Mouse (Mus musculus) lung, adult 18-20 months (tissue): ENCODE measurements at regions not wholly inside any gene's neighbourhood (a gene's known extent, or its start where the extent isn't known, plus 50 kb on each side); places are given as distances from the start of the nearest gene placed in this dataset.
A peak's percentile ranks its signal among the peaks of the same experiment; 100 is the strongest.
"Not testable (repeated sequence)": the region's sequence is repeated elsewhere in the genome, so short reads cannot be mapped to it uniquely, and the experiment has no call there.

Source experiments
- DNase-seq, 2 experiments: peaks; one replicate each; pipeline ENCODE4 v3.0.0; 2022; ENCODE audit warnings: mixed read lengths in 2 of 2

DNA sequence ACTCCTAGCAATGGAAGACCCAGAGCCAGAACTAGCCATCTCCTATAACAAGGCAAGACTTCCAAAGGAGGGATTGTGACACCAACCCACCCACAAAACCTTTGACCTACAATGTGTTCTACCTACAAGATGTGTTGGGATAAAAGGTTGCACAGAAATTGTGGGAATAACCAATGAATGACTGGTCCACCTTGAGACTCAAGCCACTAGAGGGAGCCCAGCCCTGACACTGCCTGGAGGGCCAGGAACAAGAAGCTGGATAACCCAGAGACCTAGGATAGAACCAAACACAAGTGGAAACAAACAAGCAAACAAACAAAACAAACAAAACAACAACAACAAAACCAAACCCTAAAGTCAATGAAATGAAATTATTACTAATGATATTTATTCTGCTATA, 288.8 kb downstream of the Dchs2 start:
- peak in 1 of 2 experiments; percentile 9 for DNase-seq

DNA sequence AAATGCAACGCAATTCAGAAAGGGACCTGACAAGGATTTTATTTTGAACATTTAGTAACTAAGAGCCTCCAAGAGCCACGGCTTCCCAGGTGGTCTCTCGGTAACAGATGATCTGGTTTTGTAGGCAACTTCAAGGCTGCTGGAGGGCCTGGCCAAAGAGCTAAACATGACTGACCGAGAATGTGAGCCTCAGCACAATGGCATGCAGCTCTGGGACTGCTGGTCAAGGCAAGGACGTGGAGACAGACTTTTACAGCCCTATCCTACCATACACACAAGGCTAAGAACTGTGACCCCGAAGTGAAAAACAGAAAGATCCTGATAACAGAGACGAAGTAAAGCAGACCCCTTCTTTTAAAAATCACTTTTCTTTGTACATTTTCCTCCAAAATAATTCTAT, 296.5 kb downstream of the Dchs2 start:
- DNase-seq: no peak

DNA sequence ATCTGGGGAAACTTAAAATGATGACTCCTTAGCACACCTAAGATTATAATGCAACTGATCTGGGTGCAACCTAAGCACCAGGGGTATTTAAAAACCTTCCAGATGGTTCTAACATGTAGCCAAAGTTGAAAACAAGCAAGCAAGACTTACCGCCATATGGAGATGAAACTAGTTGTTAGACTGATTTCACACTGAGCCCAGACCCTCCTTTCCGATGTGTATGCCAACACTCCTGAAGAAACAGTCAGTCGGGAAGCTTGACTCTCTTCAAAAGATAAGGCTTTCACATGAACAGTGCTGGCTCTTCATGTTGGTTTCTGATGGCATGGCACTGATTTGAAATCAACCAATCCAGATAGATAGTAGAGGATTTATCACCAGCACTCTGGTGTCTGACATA, 301.6 kb downstream of the Dchs2 start:
- no peak for DNase-seq

DNA sequence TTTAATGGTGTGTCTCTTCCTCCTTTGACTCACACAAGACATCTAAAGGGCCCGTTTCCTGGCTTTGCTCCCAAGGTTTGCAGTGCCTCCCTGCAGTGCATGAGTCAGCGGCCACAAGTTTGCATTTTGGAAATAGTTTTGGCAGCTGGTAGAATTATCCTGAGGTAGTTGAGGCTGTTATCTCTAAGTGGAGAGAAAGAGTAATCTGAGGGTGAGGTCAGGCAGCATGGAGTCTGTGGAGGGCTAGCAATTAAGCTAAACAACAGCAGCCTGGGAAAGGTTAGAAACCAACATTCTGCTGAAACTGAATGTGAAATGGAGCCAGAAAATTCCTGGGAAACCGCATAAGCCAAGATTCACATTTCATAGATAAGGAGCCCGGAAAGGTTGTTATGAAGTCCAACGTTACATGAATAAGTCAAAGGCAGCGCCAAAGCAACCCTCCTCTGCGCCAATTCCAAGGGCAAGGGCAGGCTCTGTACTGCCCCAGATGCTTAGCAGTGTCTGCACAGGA, 318.5 kb downstream of the Dchs2 start:
- peak; percentile 75 to 84 for DNase-seq

DNA sequence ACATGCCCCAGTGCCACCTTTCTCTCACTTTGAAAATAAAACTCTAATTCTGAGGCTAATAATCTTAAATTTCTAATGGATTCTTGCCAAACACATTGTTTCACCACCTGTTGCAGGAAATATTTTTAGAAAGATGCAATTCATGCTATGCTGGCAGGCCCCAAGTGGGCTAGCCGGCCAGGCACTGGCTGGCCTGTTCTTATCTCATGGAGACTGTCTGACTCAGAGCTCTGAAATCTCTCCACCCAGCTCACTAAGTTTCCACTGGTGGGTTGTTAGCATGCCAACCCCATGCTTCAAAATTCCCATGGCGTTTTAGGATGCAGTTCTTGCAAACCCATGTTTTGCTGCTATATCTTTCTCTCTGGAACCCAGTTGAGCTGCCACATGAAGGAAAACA, 315.5 kb upstream of the Sfrp2 start:
- peak; percentile 23 to 36 for DNase-seq

DNA sequence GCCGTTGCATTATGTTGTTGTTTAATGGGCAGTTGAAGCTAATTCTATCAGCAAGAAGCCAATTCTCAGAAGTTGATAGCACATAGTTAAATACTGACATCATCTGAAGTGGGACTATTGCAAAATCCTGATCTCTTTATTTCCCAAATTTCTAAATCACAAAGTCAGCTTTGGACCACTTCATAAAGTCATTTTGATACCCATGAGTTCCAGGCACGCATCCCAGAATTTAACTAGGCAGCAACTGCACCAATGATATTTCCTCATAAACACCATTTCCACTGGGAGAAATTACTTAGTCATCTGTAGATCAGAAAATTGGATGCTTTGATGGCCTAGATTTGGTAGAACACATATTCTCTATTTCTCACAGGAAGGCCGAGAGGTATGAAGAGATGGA, 314.8 kb upstream of the Sfrp2 start:
- peak in 1 of 2 experiments; percentile 11 for DNase-seq

DNA sequence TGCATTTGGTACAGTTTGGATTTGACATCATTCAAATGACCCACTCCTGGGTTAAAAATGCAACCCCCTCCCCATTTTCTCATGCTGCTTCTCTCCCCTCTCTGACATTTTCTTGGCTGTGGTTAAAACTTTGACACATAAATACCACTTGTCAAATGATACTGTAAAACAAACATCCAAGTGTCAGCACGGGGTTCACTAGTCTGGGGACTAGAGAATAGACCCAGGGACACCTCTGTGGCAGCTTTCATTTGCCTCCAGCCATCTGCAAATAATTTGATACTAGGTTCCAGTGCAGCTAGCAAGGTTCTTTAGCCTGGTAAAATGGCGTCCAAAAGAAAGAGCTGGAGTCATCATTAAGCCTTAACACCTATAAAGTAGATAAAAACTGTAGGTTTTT, 312.7 kb upstream of the Sfrp2 start:
- no peak for DNase-seq

DNA sequence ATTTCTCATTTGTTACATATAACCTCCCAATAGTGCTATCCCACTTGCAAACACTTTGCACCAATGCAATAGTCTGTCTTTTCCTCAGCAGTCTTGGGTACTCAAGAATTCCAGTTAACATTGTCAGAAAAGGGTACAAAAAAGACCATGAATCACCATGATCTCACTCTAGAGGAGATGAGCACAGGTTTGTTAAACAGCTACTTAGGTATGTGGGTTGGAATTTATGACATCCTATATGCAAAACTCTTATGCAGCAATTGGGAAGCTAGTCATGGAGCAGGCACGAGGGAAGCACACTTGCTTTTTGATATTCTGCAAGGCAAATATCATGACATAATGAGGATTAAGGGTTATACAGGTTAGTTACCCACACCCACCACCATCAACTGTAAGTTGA, 307.7 kb upstream of the Sfrp2 start:
- DNase-seq: no peak

DNA sequence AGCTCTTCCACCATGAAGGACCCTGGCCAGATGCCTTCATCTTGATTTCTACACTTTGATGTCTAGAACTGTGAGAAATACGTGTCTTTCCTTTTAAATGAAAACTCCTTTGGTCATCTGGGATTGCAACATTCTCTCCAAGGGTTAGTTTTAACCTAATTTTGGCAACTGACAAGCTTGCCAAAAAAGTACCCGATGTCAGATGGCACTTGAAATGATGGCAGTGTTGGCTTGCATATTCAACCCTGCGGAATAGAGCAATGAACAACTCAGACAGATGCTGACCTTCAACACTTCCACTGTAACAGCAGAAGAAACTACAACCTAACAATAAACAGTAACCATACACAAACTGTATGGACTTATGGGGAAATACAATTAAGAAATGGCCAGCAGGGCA, 286.9 kb upstream of the Sfrp2 start:
- no peak for DNase-seq

DNA sequence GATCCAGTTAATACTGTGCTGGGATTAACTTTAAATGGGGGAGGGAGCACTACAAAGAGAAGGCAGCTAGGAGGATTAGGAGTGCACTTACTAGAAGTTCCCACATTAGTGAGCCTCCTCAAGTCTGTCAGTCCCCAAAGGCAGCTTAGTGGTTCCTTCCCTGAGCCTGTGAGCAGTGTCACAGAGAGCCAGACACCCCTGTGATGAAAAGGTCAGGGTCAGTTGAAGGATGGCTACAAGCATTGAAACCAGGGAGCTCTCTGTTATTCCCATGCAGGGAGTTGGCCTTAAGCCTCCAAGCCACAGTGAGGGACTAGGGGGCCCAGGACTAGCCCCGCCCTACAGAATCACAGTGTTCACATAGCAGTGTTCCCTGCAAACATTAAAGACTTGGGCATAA, 285.9 kb upstream of the Sfrp2 start:
- no peak for DNase-seq

DNA sequence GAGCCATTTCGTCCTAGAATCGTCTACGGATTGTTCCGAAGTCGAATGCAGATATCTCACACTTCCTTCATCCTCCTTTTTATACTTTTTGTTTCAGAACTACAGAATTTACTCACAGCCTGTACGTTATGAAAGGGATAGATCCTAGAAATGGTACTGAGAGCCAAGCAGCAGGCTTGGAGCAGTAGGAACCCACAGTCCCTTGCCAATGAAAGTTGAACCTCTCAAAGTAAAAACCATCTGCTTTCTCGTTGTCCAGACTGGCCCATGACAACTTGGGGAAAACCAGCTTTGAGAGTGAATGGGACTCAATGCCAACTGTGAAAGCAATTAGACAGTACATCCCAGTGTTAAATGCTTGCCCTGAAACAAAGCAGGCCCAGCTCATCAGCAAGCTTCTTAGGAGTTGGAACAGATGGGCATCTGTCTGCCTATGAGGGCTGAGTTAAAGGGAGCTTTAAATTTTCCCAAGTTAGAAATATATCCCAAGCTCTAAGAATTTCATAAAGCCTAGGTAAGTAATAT, 279.9 kb upstream of the Sfrp2 start:
- no peak for DNase-seq

DNA sequence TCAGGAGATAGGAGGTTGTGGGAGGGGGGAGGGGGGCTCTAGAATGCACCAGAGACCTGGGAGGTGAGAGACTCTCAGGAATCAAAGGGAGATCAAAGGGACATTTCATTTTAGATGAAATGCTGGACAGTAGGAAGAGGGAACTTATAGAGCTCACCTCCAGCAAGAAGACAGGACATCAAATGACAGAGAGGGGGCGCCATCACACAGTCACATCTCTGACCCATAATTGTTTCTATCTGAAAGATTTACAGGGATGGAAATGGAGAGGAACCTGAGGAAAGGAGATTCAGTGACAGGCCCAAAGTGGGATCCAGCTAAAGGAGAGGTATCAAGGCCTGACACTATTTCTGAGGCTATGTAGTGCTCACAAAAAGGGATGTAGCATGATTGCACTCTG, 270.5 kb upstream of the Sfrp2 start:
- DNase-seq: peak; percentile 8 to 10

DNA sequence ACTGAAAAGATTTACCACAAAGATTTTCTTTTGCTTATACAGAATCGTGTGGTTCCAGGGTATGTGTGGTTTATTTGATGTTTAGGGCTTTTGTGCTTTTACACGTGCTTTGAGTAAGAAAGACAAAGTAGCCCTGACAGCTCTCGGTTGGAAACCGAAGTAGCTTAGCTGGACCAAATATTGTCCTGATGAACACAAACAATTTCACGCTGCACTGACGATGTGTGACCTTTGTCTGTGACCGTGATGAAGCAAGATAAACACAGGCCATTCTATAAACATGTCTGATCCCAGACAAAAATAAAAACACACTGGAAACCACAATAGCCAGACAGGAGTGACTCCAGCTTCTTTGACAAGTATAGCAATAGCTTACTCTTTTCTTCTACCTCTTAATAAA, 262.2 kb upstream of the Sfrp2 start:
- no peak for DNase-seq

DNA sequence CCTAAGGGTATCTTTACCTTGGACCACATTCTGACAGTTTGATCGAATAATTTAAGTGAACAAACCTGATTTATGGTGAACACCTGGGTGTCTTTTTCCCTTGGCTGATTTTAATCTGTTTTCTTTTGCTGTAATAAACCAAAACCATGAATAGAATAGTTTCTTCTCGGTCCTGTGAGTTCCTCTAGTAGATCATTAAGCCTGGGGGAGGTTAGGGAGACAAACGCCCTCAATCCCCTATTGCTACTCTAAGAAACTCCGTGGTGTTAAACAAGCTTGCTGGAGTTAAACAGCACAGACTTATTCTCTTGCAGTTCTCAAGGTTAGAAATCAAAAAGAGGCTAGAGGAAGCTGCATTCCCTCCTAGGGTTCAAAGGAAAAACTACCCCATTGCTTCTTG, 249.5 kb upstream of the Sfrp2 start:
- DNase-seq: no peak

DNA sequence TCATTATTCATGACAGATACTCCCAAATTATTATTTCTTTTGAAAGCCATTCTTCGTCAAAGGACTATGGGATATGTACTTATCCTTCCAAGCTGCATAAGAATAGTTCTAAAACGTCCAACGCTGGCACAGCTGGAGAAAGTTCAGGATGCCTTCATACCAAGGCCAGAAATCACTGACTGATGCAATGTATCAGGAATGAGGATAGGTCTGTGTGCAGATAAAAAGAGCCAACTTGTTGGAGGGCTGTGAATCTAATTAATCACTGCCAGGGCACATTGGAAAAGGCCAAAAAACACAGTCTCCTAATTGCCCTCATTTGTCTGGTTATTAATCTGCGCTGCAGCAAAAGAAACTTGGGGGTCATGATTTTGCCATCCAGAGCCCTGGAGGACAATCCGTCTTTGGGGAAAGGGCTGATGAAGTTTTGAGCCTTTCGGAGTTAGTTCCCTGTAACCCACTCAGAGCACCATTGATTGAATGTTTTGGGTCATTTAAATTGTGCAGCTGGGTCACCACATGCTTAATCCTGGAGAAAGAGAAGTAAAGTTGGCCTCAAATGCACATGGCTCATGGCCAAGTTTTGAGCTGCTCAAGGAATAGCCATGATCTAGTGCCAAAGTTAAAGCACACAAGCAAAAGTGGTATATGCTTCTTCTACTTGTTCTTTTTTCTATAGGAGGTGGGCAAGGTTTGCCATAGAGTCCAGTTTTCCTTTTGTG, 248.0 kb upstream of the Sfrp2 start:
- DNase-seq: no peak

DNA sequence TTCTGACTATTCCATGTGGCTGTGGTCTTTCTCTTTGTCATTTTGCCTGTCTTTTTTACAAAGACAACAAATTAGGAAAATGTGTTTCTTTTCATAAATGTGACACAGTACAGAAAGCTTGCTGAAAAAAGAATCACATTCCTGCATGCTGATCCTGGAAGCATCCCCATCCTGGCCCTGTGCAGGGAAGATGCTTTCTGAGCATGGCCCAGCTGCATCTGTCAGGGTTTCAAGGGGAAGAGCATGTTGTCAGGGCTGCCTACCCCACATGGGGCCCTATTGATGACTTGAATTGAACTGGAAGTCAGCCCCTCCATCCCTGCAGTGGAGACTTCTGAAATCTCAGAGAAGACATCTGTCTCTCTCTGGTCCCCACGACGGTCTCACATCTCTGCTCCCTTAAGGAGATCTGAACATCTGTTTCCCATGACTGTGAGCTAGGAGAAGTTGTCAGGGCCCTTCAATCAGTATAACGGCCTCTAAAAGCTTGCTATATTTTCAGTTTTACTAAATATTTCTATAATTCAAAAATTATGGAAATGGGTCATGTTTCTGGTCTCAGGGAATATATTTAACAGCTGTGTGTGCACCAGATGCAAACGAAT, 235.8 kb upstream of the Sfrp2 start:
- DNase-seq: no peak

DNA sequence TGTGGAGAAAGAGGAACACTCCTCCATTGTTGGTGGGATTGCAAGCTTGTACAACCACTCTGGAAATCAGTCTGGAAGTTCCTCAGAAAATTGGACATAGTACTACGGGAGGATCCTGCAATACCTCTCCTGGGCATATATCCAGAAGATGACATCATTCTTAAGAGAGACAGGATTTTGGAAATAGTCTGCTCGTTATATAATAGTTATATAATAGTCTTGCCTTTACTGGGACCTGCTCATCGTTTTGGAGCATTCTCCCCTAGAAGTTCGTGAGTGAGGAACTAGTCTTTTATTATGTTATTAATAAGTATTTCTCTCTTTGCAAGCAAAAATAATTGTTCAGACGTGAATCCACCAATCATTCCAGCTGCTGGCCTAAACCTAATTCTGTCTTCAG, 229.5 kb upstream of the Sfrp2 start:
- DNase-seq: not testable (repeated sequence)

DNA sequence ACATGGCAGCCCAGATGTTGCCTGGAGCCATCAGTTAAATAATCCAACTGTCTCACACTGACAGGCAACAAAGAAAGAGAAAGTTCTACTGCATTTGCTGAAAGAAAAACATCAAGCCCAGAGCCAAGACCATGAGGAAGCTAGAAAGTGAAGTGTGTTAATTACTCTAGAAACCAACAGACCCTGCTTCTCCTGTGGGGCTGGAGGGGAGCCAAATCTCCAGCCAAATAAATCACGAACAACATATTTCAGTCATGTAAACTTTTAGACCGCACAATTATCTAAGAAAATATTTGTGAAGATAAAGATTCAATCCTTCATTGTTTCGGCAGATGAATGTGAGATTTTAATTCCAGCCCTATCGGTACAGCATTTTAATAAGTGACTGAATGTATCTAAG, 228.9 kb upstream of the Sfrp2 start:
- DNase-seq: no peak

DNA sequence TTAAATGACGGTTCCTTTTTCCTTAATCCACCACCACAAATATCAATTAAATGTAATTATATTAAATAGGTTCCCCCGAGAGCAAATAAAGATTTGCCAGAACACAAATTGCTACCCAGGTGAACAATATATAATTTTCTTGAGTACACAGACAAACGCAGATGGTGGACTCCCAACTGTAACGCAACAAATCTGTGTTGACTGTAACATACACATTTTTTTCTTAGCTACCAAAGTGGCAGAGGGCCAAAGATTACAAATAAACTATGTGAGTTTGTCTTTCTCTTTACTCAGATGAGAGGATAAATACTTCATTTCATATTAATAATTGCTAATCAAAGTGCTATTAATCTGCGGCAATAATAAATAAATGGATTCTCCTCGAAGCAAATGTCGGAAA, 228.4 kb upstream of the Sfrp2 start:
- DNase-seq: no peak

DNA sequence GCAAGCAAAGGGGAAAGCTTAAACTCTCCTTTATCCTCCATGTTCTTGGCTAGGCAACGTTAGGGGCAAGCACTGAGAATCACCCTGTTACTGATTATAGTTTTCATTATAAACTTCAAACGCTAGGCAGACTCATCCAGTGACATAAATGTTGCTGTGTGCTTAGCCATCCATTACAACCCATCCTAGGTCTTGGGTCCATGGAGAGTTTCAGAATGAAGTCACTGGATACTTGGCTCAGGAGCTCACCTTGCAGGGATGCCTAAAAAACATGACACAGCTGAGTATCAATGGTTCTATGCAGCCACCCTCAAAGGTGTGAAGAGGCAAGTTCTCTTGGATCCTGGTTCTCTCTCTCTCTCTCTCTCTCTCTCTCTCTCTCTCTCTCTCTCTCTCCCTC, 227.2 kb upstream of the Sfrp2 start:
- no peak for DNase-seq

DNA sequence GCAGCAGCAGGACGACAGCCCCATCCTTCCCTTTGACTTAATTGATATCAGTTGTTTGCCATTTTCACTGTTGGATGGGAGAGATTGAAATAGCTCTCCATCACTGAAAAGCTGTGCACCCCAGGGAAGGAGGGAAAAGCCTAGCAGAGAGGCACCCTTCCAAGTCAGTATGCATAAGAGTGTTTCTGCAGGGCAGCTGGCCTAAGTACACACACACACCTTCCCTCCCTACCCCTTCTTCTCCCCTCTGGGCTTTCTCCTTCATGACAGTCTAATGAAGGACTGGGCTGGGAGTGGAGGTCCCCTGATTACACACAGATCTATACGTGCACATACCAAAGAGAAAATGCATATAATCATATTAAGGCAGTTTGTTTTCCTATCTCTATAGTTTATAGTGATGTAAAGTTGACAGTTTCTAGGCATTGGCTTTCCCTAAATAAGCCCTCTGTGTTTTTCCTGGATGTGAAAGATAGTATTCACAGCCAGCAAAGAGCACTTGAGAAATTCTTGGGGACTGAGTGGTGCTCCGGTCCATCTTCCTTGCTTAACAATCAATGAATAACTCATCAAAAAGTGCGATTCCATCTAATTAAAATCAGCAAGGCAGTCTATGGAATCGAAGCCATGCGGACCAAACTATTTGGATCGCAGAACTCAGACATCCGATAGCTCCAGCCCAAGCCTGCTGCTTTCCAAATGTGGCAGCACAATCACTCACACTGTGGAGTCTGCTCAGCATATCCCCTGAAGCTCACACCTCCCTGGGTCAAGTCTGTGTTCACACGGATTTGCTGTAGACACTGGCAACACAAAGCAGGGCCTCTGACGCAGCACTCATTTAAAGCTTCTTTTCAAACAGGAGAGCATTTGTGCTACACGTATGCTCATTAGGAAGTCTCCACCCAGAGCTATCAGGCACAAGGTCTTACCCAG, 224.9 kb upstream of the Sfrp2 start:
- no peak for DNase-seq

DNA sequence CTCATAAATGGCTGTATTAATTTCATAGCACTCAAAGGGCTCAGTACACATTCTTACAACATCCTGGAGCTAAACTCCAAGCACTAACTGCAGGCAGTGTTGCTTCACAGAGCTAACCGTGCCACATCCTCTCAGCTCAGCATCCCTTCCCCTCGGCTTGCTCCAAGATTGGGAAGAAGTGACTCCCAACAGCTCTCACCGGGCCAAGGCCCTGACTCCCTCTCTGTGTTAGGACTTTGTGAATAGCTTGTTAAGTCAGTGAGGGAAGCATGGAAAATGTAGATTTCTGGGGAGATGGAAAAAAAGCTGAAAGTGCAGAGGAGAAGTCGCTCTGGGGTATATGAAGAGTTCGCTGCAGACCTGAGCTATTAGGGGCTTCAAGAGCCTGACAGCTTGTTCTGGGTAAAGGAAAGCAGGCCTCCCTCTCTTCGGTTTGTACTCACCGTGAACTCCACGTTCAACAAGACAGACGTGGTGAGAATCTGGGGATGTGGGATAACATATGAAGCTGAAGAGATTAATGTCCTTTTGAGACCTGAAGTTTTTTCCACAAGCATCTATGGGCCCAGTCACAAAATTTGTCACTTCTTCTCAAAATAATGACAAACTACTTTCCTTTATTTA, 213.5 kb upstream of the Sfrp2 start:
- no peak for DNase-seq

DNA sequence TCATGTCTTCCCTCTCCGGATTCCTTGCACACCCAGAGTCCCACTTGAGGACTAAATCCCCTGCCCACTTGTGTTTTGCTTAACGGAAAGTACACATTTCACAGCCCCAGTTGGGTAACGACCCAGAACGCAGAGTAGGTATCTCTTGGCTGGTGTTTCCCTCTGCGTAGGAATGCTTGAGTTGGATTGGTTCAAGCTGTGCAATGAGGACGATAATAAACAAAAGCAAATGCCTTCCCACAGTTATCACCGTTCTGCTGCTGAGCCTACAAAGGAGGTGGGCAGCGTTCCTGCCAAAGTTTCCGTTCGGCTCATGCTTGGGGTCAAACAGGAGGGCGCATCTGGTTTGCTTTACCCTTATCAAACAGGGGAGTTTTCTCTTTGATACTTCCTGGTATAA, 212.3 kb upstream of the Sfrp2 start:
- peak; percentile 5 to 12 for DNase-seq
